Mouse (Mus musculus) liver, adult 2 months (tissue): Measurements from ENCODE around the gene Lmcd1. TPM values are rescaled to one million over a fixed set of nuclear protein-coding genes. Genes with fewer than 3 reads are reported as not detected.

Source experiments
- DNase-seq: peaks from one replicate; pipeline ENCODE4 v3.0.0-alpha.2; 2011; ENCODE audit warnings: low read depth, low spot score; ENCODE audit errors: extremely low read depth
- H3K27ac ChIP-seq: fragments of 200-500 bp; replicated peaks from 2 replicates; pipeline ENCODE4 v1.5.1; 2012; ENCODE audit warnings: low read depth, mild to moderate bottlenecking, control low read depth, inconsistent platforms, low read length; ENCODE audit not compliant: insufficient read depth
- H3K27me3 ChIP-seq: fragments of 200-500 bp; 2 replicates; pipeline ENCODE4 v1.6.1; 2012; ENCODE audit warnings: mild to moderate bottlenecking, moderate library complexity, low read length, inconsistent platforms; ENCODE audit not compliant: control insufficient read depth, insufficient read depth
- H3K36me3 ChIP-seq: fragments of 200-500 bp; 2 replicates; pipeline ENCODE4 v1.6.1; 2012; ENCODE audit warnings: low read length, inconsistent platforms; ENCODE audit not compliant: control insufficient read depth, insufficient read depth
- H3K4me1 ChIP-seq: fragments of 200-500 bp; 2 replicates; pipeline ENCODE4 v1.6.1; 2011; ENCODE audit warnings: low read length; ENCODE audit not compliant: control insufficient read depth, insufficient read depth
- H3K4me3 ChIP-seq: fragments of 200-500 bp; 2 replicates; pipeline ENCODE4 v1.5.1; 2011; ENCODE audit warnings: low read depth, mild to moderate bottlenecking, control low read depth, low read length, moderate library complexity; ENCODE audit not compliant: insufficient read depth
- H3K79me2 ChIP-seq: fragments of 200-500 bp; 2 replicates; pipeline ENCODE4 v1.6.1; 2012; ENCODE audit warnings: inconsistent platforms, mild to moderate bottlenecking, low read length, moderate library complexity; ENCODE audit not compliant: control insufficient read depth, insufficient read depth
- H3K9ac ChIP-seq: fragments of 200-500 bp; 2 replicates; pipeline ENCODE4 v1.6.1; 2012; ENCODE audit warnings: low read depth, mild to moderate bottlenecking, control low read depth, inconsistent platforms, low read length
- CTCF ChIP-seq: fragments of 200-500 bp; IDR thresholded peaks from 2 replicates; pipeline ENCODE4 v1.5.1; 2011; ENCODE audit warnings: low read depth, low read length, control low read depth
- POLR2A ChIP-seq: fragments of 200-500 bp; IDR thresholded peaks from 2 replicates; pipeline ENCODE4 v1.6.1; 2011; ENCODE audit warnings: low read length, control low read depth; ENCODE audit not compliant: insufficient read depth; ENCODE audit errors: extremely low read depth
- WGBS: fragments of 180-500 bp; shearing (Covaris S2); methylation state at CpG from one replicate; pipeline ENCODE4 v1.1.7; 2018; 5-methylcytosine and 5-hydroxymethylcytosine counted together
- polyA plus RNA-seq: library from polyadenylated mRNA; depleted of rRNA; stranded (reverse); fragments of >200 nt; gene quantifications from 2 replicates; pipeline ENCODE4 v1.2.3, GENCODE M21; 2012
- total RNA-seq: library from RNA; depleted of rRNA; stranded (reverse); fragments of >200 nt; gene quantifications from 2 replicates; pipeline ENCODE4 v1.2.3, GENCODE M21; 2014

The Lmcd1 gene
- total and polyA plus RNA-seq, 2 experiments: 0.28 to 0.33 TPM

DNA sequence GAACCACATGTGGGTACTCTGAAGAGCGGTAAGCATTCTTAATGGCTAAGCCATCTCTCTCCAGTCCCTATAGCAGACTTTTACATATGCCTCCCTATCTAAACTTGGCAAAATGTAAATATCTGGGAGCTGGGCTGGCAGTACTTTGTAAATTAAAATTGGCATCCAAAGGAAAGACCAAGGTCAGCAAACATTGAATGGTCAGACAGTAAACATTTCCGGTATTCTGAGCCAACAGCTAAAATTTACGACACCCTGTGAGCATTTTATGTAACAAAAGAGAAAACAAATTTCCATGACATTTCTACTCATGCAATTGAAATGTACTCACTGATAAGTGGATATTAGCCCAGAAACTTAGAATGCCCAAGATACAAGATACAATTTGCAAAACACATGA, 51.7 kb downstream of the Lmcd1 start:
- TF ChIP-seq POLR2A: no peak
- no peak for TF ChIP-seq CTCF
- H3K79me2 ChIP-seq: no peaks in the 10 kb centered on the region
- H3K4me3 ChIP-seq: no peak overlapping the region
- peaks cover 2% of the 10 kb centered on the region; the same call in 1 of the 2 replicates for H3K4me1 ChIP-seq
- DNase-seq: peak; percentile 64
- WGBS: 28% methylated on average over 3 of the region's 3 CpGs
- no peak overlapping the region for H3K9ac ChIP-seq
- 0 out of 2 replicates have a peak, but pooled peaks cover 3% of the 10 kb centered on the region for H3K27me3 ChIP-seq
- H3K27ac ChIP-seq: no peak overlapping the region
- H3K36me3 ChIP-seq: no peaks in the 10 kb centered on the region

DNA sequence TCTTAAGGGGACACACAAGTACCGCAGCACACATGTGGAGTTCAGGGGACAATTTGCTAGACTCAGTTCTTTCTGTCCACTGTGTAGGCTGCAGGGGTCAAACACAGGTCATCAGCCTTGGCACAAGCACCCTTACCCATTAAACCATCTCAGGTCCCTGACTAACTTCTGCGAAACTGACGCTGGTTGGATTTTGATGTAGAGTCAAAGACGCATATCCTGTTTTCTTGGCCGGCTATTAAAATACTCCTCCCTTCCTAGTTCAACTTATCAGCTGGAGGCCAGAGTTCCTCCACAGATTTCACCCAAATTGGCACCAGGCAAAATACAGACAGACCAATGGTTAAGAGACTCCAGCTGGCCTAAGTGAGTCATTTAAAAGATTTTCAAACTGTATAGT, 54.2 kb downstream of the Lmcd1 start:
- H3K27ac ChIP-seq: no peak overlapping the region; the same call in 1 of the 2 replicates
- peaks cover under 1% of the 10 kb centered on the region; the same call in 1 of the 2 replicates for H3K4me1 ChIP-seq
- 0 out of 2 replicates have a peak, but pooled peaks cover 3% of the 10 kb centered on the region for H3K27me3 ChIP-seq
- no peak overlapping the region for H3K4me3 ChIP-seq
- H3K9ac ChIP-seq: no peak overlapping the region
- TF ChIP-seq POLR2A: no peak
- no peaks in the 10 kb centered on the region for H3K79me2 ChIP-seq
- 33% methylated on average over 5 of the region's 5 CpGs for WGBS
- peak; percentile 22 for DNase-seq
- H3K36me3 ChIP-seq: no peaks in the 10 kb centered on the region

DNA sequence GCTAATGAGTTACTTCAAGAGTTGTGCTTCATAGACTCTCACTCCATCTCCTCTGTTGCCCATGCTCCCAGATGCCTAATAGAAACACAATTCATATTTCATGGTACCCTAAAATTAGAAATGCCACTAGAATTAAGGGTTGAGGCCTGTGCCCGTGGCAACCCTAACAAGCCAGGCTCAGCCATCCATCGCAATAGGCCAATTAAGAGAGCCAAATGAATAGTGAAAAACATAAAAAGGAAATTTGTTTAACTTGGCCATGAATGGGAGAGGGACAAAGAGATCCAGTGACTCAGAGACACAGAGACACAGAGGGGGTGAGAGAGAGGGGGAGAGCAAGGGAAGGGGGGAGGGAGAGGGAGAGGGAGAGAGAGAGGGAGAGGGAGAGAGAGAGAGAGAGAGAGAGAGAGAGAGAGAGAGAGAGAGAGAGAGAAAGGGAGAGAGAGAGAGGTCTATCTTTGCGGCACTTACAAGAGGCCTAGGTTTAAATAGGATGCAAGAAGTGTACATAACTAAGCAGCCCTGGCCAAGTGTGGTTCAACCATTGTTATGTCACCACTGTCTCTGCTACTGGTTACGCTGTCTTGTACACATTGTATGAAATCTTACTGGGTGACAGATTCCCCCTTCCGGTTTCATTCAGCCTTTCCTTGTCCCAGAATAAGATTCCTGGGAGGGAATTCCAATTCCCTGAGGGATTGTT, 57.1 kb downstream of the Lmcd1 start:
- H3K27ac ChIP-seq: no peak overlapping the region
- H3K4me3 ChIP-seq: no peak overlapping the region
- H3K79me2 ChIP-seq: no peaks in the 10 kb centered on the region
- no peaks in the 10 kb centered on the region; the same call in 1 of the 2 replicates for H3K4me1 ChIP-seq
- H3K27me3 ChIP-seq: 0 out of 2 replicates have a peak, but pooled peaks cover 3% of the 10 kb centered on the region
- no peak for TF ChIP-seq POLR2A
- TF ChIP-seq CTCF: no peak
- H3K9ac ChIP-seq: no peak overlapping the region
- H3K36me3 ChIP-seq: no peaks in the 10 kb centered on the region
- 91% methylated on average over 5 of the region's 5 CpGs for WGBS
- no peak for DNase-seq

DNA sequence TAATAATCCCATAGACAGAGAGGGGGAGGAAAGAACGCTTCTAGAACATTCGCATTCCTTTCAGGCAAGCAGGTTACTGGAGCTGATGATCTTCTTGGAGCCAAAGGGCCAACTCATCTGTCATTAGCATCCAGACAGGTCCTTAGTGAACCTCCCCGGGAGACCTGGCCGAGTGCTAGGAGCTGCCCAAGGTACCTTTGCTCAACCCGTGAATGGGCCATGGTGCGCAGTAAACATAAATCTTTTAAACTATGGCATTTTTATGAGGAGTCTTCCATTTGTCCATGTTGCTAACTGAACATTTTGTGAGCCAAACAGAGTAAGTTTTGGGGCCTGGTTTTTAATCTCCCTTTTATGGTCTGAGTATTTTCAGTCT, 57.7 kb downstream of the Lmcd1 start:
- Histone ChIP-seq H3K27me3 (0 out of 2 replicates have a peak, but pooled peaks cover 3% of the 10 kb centered on the region), H3K4me3 (no peak overlapping the region), H3K79me2 (no peaks in the 10 kb centered on the region), H3K9ac (no peak overlapping the region), H3K27ac (no peak overlapping the region), H3K36me3 (no peaks in the 10 kb centered on the region), H3K4me1 (no peaks in the 10 kb centered on the region; the same call in 1 of the 2 replicates)
- DNase-seq: no peak
- 93% methylated on average over 6 of the region's 6 CpGs for WGBS
- TF ChIP-seq POLR2A (no peak), CTCF (no peak)

DNA sequence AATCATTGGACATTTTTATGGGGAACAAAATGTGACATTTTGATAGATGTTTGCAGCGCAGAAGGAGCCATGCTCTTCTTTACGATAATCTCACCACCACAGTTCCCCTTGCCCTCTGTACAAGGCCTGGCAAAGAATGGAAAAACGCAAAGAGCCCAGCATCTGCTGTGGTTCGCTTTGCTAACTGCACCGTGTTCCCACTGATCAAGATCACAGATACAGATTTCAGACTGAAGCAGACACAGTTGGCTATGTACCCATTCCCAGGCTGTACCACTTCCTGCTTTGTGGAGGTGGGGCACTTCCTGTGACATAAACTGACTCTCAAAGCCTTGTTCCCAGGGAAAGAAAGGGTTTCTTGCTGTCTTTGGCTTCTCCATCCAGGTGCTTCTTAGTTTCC, 60.4 kb downstream of the Lmcd1 start:
- peaks cover 2% of the 10 kb centered on the region; the same call in 1 of the 2 replicates for H3K4me1 ChIP-seq
- TF ChIP-seq CTCF (no peak), POLR2A (no peak)
- no peaks in the 10 kb centered on the region for H3K79me2 ChIP-seq
- no peak overlapping the region for H3K4me3 ChIP-seq
- DNase-seq: no peak
- no peaks in the 10 kb centered on the region for H3K27me3 ChIP-seq
- H3K9ac ChIP-seq: no peak overlapping the region
- H3K36me3 ChIP-seq: no peaks in the 10 kb centered on the region
- H3K27ac ChIP-seq: no peak overlapping the region
- 78% methylated on average over 5 of the region's 5 CpGs for WGBS

DNA sequence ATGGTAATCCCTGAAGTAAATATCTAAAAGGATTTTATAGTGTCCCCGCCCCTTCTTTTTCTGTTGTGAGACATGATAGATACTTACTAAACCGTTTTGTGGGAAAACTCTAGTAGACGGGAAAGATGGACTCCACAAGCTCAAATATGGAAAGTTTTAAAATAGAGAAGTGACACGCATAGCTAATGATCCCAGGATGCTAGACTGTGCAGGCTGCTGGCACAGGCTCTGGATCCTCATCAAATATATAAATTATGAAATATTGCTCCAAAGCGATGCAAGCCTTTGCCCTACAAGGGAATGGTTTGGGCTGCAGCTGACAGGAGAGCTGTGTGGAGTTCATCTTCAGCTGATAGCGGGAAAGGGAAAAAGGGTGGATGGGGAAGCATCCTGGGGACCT, 64.1 kb downstream of the Lmcd1 start:
- Histone ChIP-seq H3K79me2 (no peaks in the 10 kb centered on the region), H3K9ac (no peak overlapping the region), H3K27ac (no peak overlapping the region), H3K36me3 (no peaks in the 10 kb centered on the region), H3K4me3 (no peak overlapping the region), H3K27me3 (no peaks in the 10 kb centered on the region), H3K4me1 (peaks cover 3% of the 10 kb centered on the region; the same call in 1 of the 2 replicates)
- no peak for TF ChIP-seq POLR2A
- TF ChIP-seq CTCF: no peak
- DNase-seq: no peak
- 91% methylated on average over 6 of the region's 6 CpGs for WGBS
